Mouse (Mus musculus) c-Kit-negative CD71-positive TER-119-positive erythroid progenitor cells, embryonic 14.5 days (primary cell): ENCODE measurements around the gene Sp8.

ENCODE experiments used
- DNase-seq: peaks from one replicate; pipeline ENCODE4 v3.0.0-alpha.2; 2013; ENCODE audit warnings: low read depth, low spot score

Gene Sp8

GRCm38 (mm10) chr12:118848496-118849202, 2.5 kb downstream of the Sp8 start:
- no peak for DNase-seq

- no peak for DNase-seq
These were observed 3.2 kb downstream of the Sp8 start for GRCm38 (mm10) chr12:118849203-118849861.

- no peak for DNase-seq
These were observed 3.9 kb downstream of the Sp8 start for GRCm38 (mm10) chr12:118849996-118850395.

- no peak for DNase-seq
These were observed 4.8 kb downstream of the Sp8 start for GRCm38 (mm10) chr12:118850851-118851410.

GRCm38 (mm10) chr12:118853331-118853730, 7.2 kb downstream of the Sp8 start:
- DNase-seq, result no peak

DNA sequence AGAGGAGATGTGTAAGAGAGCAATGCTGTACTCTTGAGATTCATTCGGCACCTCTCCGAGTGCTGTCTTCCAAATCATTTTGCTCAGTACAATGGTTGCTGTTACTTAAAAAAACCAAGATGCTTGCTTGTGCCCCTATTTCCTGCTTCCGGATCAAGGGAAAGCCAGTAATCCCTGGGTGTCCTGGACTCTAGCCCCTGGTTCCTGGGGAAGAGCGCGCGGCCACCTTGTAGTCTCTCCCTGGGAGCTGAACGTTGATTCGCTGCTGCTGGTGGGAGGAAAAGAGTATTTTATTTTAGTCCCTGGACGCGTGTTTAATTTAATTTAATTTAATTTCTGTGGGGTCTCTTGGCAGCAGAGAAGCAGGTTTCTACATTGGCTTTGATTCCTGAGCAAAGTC, 8.3 kb downstream of the Sp8 start:
- no peak for DNase-seq

DNA sequence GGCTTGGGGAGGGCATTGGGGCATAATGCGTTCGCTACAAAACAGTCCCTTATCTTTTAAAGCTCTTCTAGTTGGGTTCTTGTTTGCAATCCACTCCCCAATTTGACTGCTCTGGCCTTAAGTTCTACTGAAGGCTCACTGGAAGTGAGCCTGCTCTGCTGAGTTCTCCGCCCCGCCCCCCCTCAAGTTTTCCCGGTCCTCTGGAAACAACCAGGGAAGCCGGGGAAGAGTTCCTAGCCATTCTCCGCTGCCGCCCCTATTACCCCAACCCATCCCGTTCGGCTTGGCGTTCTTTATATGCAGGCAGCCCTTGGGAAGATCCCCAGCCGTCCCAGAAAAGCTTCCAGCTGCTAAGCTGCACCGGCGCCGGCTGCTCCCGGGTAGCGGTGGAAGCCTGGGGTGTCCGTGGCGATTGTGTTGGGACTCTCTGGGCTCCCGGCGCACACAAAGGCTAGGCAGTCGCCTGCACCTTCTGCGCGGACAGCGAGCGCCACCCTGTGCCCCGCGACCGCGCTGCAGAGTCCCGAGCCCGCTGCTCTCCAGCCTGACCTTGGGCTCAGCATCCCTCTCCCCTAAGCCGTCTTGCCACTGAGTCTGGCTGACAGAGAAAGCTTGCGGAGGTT, 8.8 kb downstream of the Sp8 start:
- DNase-seq, result no peak

DNA sequence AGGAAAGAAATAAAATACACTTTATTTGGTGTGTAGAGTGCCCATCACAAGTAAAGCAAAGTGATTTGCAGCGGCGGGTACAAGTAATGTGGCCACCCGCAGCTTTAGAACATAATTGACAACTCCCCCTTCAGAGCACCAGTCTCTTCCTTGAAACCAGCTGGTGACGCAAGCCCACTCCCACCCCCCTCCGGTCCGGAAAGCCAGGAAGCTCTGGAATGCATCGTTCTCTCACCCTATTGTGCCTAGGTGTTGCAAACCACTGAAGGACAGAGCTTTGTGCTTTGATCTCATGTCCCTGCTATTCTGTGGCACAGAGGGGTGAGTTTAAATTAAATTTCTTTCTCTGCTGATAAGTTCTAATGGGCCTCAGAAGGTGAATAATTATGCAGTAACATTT, 10.0 kb downstream of the Sp8 start:
- DNase-seq, result no peak

DNA sequence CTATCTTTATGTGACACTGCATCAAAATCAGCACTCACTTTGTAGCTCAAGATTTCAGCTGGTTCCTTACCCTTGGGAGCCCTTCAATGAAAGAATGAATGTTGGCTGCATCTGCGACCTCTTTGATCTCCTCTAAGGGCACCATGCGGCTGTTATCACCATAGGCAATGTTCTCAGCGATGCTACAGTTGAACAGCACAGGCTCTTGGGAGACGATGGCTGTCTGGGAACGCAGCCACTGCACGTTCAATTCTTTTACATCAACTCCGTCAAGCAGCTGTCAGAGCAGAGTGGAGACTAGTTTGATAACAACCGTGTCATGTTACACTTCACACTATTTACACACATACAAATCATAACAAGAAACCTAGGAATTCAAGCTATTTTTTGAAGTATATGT, 26.5 kb downstream of the Sp8 start:
- no peak for DNase-seq

GRCm38 (mm10) chr12:118882790-118883189, 36.7 kb downstream of the Sp8 start:
- no peak for DNase-seq

GRCm38 (mm10) chr12:118887964-118888363, 41.8 kb downstream of the Sp8 start:
- no peak for DNase-seq
